Mouse (Mus musculus): ENCODE measurements around the gene Nol3.
A peak's percentile ranks its signal among the peaks of the same experiment; 100 is the strongest.

Nol3 gene

DNA sequence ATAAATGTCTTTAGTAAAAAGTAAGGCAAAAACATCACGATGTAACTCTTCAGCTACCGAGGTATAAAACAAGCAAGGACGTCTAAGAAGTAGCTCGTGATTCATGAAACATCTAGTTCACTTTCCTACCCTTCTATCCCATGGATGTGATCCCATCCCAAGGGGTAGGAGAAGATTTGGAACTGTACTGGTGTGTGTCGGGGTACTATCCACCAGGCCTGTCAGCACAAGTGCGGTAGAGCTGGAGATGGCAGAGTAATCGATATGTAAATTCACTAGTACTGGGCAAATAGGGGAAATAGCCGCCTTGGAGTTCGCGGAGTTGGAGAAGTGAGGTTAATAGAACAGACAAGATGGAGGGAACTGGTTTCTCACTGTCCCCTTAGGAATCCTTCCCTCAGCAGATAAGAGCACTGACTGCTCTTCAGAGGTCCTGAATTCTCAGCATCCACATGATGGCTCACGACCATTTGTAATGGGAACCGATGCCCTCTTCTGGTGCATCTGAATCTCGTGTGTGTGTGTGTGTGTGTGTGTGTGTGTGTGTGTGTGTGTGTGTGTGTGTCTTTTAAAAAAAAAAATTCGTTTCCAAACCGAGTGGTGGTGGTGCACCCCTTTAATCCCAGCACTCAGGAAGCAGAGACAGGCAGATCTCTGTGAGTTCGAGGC lies 12.6 kb upstream of the Nol3 start:
- DNase-seq (ENCODE audit: low spot score), result no peak

GRCm38 (mm10) chr8:105264024-105264982 lies 11.6 kb upstream of the Nol3 start, which contains the start of the genes Tradd and Fbxl8:
TSS of gene Tradd (minus strand) at chr8:105264609.
TSS of gene Fbxl8 (plus strand) at chr8:105264648.
- peak; percentile 66 for DNase-seq (ENCODE audit: low spot score)

- no peak for DNase-seq (ENCODE audit: low spot score)
Measured at GRCm38 (mm10) chr8:105265128-105265527, 10.8 kb upstream of the Nol3 start.

DNA sequence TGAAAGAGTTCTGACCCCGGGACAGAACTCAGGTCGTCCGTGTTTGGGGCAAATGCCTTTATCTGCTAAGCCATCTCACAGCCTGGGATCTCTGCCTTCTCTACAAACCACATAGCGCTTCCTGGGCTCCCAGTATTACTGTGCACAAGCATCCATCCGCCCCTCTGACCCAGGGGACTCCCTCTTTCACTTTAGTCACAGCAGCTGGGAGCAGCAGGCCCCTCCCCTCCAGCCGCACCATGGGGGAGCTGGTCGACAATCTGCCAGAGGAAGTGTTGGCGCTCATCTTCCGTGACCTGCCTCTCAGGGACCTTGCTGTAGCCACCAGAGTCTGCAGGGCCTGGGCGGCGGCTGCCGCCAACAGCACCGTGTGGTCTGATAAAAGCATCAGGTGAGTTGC lies 9.2 kb upstream of the Nol3 start:
- no peak for DNase-seq (ENCODE audit: low spot score)

GRCm38 (mm10) chr8:105268342-105269074 lies 7.4 kb upstream of the Nol3 start:
- no peak for DNase-seq (ENCODE audit: low spot score)

- DNase-seq (ENCODE audit: low spot score), result no peak
Measured at GRCm38 (mm10) chr8:105269075-105269458, 6.9 kb upstream of the Nol3 start.

- DNase-seq (ENCODE audit: low spot score), result peak; percentile 59
Measured at GRCm38 (mm10) chr8:105269461-105269947, 6.4 kb upstream of the Nol3 start, which contains the start of gene Hsf4. TSS of gene Hsf4 (plus strand) at chr8:105269801.

DNA sequence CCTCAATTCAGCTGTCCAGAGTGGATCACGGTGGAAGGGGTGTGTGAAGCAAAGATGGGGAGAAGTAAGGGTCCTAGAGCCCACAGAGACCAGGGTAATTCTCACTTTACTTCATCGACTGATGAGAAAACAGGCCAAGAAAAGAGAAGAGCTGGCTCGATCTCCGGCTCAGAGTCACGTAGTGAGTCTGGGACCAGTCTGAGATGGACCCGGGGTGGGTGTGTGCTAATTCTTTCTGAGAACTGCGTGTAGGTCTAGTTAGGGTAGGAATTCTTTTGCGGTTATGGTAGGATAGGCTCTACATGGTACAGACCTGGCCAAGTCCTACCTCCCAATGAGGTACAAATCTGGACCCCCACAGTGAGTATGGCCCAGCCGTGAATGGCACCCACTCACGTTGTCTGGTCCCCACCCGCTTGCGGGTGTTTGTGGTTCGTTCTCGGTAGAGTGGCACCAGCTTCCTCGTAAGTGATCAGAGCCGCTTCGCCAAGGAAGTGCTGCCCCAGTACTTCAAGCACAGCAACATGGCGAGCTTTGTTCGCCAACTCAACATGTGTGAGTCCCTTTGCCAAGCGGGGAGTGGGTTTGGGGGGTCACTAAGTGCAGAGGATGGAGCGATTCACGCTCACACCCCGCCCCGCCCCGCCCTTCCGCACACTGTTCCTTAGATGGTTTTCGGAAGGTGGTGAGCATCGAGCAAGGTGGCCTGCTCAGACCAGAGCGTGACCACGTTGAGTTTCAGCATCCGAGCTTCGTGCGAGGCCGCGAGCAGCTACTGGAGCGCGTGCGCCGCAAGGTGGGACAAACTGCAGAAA lies 5.6 kb upstream of the Nol3 start:
- no peak for DNase-seq (ENCODE audit: low spot score)

GRCm38 (mm10) chr8:105270916-105271186 lies 5.1 kb upstream of the Nol3 start:
- DNase-seq (ENCODE audit: low spot score), result no peak

DNA sequence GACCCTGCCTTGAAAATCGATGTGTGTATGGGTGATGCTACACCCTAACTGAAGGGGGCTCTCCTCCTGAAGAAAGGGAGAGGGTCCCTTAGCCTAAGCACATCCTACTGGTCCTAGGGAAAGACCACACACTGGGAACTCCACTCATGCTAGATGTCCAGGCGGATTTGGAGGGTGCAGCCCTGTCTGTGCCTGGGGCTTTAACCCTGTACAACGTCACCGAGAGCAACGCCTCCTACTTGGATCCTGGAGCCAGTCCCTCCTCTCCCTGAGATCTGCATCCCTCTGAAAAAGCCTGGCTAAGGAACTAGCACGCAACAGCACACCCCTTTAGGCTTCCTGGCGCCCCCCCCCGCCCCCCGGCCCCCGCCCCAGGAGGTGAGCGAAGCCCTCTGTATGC lies 553 bp upstream of the Nol3 start:
- no peak for DNase-seq (ENCODE audit: low spot score)

DNA sequence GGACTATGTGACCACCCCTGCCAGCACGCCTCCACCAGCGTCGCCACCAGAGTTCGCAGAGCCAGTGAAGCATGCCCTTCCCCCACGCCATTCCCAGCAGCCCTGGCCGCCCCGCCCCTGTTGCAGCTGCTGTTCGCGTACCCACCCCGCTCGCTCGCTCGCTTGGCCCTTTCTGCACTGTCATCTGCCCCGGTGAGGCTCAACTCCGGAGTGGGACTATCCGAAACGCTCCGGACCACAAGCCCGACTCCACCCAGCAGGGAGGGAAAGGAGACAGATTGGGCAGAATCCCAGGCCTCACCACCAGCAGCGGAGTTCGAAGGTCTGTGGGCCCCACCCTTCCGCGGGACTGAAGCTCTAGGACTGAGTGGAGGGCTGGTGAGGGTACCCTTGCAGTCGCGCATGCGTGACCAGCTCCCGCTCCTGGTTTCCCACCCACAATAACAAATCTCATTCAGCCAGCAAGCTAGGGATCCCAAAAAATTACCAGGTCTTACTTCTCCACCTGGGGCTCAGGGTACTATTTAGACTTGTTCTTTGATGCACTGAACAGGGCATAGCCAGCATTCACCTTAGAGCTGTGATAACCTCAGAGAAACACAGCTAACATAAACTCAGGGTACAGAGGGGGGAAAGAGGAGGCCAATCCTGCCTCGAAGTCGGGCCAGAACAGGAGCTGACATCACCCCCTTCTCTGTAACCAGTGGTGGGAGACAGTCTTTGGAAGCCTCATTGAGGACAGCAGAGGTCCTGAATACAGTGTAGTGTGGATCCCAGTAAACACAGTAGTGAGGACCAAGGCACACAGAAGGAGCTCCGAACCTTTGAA lies 566 bp downstream of the Nol3 start:
- no peak for DNase-seq (ENCODE audit: low spot score)

DNA sequence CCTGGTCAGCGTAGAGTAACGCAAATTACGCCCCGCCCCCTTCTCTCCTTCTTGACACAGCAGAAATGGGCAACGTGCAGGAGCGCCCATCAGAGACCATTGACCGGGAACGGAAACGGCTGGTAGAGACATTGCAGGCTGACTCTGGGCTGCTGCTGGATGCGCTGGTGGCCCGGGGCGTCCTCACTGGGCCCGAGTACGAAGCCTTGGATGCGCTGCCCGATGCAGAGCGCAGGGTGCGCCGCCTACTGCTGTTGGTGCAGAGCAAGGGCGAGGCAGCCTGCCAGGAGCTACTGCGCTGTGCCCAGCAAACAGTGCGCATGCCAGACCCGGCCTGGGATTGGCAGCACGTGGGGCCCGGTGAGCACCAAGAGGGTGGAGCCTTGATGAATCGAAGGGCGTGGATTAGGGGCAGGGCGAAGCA lies 3.0 kb downstream of the Nol3 start:
- DNase-seq (ENCODE audit: low spot score), result peak; percentile 81

DNA sequence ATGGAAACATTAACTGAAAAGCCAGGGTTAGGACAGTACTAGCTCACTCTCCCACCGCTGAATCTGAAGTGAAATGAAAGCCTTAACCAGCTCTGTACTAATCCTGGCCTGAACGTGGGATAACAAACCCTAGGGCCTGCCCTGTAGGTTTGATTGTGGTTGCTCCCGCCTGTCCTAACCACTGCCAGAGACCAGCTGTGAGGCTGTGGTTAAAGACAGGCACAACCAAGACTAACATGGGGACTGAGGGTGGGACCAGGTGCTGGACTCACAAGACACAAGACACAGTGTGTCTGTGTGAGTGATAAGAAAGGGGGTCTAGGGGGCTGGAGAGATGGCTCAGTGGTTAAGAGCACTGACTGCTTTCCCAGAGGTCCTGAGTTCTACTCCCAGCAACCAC lies 4.6 kb downstream of the Nol3 start:
- DNase-seq (ENCODE audit: low spot score), result no peak

DNA sequence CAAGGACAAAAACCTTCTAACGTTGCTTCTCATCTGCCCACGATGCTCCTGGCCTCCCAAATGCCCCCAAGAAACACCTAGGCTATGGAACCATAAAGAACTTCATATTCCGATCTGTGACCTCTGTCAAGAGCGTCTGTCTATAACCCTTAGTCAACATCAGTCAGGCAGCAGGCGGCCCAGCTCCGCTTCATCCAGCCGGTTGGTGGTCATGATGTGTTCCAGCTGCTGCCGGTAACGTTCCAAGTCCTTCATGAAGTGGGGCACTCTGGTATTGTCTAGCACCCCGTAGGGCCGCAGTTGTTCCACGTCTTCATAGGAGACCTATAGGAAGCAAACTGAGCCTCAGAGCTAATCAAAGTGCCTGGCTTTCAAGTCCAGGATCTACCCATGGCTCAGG lies 5.9 kb downstream of the Nol3 start:
- no peak for DNase-seq (ENCODE audit: low spot score)

DNA sequence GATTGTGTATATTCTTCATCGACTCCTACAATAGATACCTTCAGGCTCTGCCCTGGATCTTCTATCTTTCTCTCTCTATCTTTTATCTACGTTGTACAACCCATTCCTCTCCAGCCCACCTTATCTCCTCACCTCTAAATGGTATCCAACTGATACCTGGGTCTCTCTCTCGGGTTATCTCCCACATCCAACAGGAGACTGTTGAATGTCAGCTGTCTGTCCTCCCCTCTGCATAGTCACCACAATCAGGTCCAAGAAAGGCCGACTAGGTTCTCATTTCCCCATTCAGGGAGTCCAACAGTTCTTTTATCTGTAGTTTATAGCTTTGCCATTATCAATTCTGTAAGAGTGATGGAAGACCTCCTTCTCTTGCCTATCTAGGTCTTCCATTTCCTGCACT lies 6.3 kb downstream of the Nol3 start:
- no peak for DNase-seq (ENCODE audit: low spot score)

DNA sequence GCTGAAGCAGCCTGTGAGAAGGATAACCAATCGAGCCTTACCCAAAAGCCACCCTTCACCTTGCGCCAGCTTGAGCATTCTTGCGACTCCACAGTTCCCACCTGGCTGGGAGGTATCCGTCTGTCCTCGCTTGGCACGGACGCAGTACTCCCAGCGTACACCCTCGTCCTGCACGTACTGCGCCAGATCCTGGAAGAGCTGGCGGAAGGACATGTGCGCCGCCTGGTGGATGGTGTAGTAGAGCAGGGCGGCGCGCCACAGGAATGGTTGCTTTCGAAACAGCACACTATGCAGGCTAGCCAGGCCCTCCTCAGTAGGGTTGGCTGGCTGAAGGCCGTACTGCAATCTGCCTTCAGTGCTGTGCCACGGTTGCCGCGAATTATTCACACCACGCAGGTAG lies 7.1 kb downstream of the Nol3 start:
- DNase-seq (ENCODE audit: low spot score), result no peak

DNA sequence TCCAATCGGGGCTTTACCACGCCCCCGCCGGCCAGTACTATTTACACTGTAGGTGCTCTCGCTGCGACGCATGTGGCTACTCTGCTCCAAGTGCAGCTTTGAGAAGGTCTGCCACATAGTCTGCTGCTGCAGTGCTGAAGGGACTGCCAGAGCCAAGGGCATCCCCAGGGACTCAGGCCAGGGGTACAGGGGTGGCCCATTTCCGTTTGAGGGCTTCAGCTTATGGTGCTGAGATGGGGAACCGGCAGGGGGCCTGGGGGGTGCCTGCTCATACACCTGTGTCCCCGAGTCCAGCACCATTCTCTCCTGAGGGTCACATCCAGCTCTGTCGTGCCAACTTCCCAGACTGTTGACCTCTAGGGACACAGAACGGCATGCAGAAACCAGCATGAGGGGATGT lies 9.6 kb downstream of the Nol3 start:
- no peak for DNase-seq (ENCODE audit: low spot score)

- DNase-seq (ENCODE audit: low spot score), result no peak
Measured at GRCm38 (mm10) chr8:105286907-105287306, 11.0 kb downstream of the Nol3 start.

DNA sequence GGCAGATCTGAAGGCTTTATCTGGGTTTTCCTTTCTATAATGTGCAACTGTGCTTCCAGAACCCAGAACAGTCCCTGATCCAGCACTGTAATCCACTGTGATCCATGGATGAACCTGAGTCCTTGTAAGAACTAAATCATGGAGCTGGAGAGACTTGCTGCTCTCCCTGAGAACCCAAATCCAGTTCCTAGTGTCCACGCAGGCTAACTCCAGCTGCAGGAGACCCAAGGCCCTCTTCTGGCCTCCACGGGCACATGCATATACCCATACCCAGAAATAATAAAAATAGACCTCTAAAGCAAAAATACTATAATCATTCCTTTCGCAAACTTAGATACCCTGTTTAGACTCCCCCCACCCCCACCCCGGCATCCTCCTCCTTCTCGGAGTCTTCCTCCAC lies 12.3 kb downstream of the Nol3 start:
- no peak for DNase-seq (ENCODE audit: low spot score)

GRCm38 (mm10) chr8:105288958-105289732 lies 13.2 kb downstream of the Nol3 start:
- peak; percentile 80 for DNase-seq (ENCODE audit: low spot score)
